Mouse (Mus musculus): ENCODE data around the gene Cript. TPM values are rescaled to one million over a fixed set of nuclear protein-coding genes. Genes with fewer than 3 reads are reported as not detected.

Cript gene
- total RNA-seq, 1 experiment, result 35.4 TPM

DNA sequence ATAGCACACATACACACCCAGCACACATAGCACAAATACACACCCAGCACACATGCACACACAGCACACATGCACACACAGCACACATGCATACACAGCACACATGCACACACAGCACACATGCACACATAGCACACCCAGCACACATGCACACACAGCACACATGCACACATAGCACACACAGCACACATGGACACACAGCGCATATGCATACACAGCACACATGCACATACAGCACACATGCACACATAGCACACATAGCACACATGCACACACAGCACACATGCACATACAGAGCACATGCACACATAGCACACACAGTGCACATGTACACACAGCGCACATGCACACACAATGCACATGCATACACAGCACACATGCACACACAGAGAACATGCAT is 43.6 kb upstream of the Cript start:
- Histone ChIP-seq H3K9ac (ENCODE audit: insufficient read depth, low read depth, low read length, poor library complexity, severe bottlenecking) (no peak overlapping the region), H3K36me3 (ENCODE audit: control insufficient read depth, insufficient read depth, low read length, poor library complexity, severe bottlenecking) (peaks cover 10% of the 10 kb centered on the region; the same call in 1 of the 2 replicates), H3K9me3 (ENCODE audit: control insufficient read depth, insufficient read depth, low read depth, low read length) (no peaks in the 10 kb centered on the region), H3K4me3 (ENCODE audit: insufficient read depth in 1 of 2, low read depth in 1 of 2, low read length in 2 of 2, poor library complexity in 1 of 2, severe bottlenecking in 1 of 2) (no peak overlapping the region), H3K4me1 (ENCODE audit: control insufficient read depth in 2 of 2, insufficient read depth in 2 of 2, low read length in 2 of 2, poor library complexity in 1 of 2) (peaks cover 9 to 16% of the 10 kb centered on the region in 2 experiments; a peak in 2 of 4 replicates), H3K27ac (ENCODE audit: insufficient read depth, low read depth, low read length, poor library complexity, severe bottlenecking) (no peak overlapping the region)
- TF ChIP-seq ZNF384 (IDR thresholded peaks at IDR 0.05; ENCODE audit: low read depth, low read length) (no peak), MAFK (IDR thresholded peaks at IDR 0.05; ENCODE audit: insufficient read depth, low read depth, low read length) (no peak), CHD2 (IDR thresholded peaks at IDR 0.05; ENCODE audit: low read depth, low read length) (no peak), HCFC1 (IDR thresholded peaks at IDR 0.05; ENCODE audit: borderline replicate concordance, insufficient read depth, low read length) (no peak), ZC3H11A (IDR thresholded peaks at IDR 0.05; ENCODE audit: borderline replicate concordance, low read depth, low read length) (no peak)
- in situ Hi-C loops (cut with MboI; ENCODE audit: low sequenced_read_pairs in 2 of 2, unreplicated experiment in 2 of 2), result no loop called here
- DNase-seq (ENCODE audit: low read depth, low spot score), result no peak

DNA sequence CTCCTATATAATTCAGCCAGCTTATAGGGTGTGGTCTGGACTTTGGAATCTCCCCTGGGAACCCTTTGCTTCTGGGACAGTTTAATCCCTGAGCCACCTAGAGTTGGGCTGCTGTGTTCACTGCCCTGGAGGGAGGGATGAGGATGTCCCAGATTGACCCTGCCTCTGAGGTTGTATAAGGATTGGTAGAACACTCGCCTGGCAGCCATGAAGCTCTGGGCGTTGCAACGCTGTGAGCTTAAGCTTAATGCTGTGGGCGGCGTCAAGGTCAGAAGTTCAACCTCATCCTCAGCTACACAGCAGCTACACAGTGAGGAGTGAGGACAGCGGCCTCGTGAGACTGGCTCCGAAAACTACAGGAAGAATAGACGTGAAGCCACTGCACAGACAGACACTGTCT is 42.9 kb upstream of the Cript start:
- Histone ChIP-seq H3K9ac (ENCODE audit: insufficient read depth, low read depth, low read length, poor library complexity, severe bottlenecking) (no peak overlapping the region), H3K4me1 (ENCODE audit: control insufficient read depth in 2 of 2, insufficient read depth in 2 of 2, low read length in 2 of 2, poor library complexity in 1 of 2) (peaks cover 8 to 16% of the 10 kb centered on the region in 2 experiments; a peak in 2 of 4 replicates), H3K27ac (ENCODE audit: insufficient read depth, low read depth, low read length, poor library complexity, severe bottlenecking) (no peak overlapping the region), H3K9me3 (ENCODE audit: control insufficient read depth, insufficient read depth, low read depth, low read length) (no peaks in the 10 kb centered on the region), H3K36me3 (ENCODE audit: control insufficient read depth, insufficient read depth, low read length, poor library complexity, severe bottlenecking) (peaks cover 10% of the 10 kb centered on the region; the same call in 1 of the 2 replicates), H3K4me3 (ENCODE audit: insufficient read depth in 1 of 2, low read depth in 1 of 2, low read length in 2 of 2, poor library complexity in 1 of 2, severe bottlenecking in 1 of 2) (no peak overlapping the region)
- TF ChIP-seq HCFC1 (IDR thresholded peaks at IDR 0.05; ENCODE audit: borderline replicate concordance, insufficient read depth, low read length) (no peak), CHD2 (IDR thresholded peaks at IDR 0.05; ENCODE audit: low read depth, low read length) (no peak)
- no peak for DNase-seq (ENCODE audit: low read depth, low spot score)
- in situ Hi-C loops (cut with MboI; ENCODE audit: low sequenced_read_pairs in 2 of 2, unreplicated experiment in 2 of 2), result no loop called here

DNA sequence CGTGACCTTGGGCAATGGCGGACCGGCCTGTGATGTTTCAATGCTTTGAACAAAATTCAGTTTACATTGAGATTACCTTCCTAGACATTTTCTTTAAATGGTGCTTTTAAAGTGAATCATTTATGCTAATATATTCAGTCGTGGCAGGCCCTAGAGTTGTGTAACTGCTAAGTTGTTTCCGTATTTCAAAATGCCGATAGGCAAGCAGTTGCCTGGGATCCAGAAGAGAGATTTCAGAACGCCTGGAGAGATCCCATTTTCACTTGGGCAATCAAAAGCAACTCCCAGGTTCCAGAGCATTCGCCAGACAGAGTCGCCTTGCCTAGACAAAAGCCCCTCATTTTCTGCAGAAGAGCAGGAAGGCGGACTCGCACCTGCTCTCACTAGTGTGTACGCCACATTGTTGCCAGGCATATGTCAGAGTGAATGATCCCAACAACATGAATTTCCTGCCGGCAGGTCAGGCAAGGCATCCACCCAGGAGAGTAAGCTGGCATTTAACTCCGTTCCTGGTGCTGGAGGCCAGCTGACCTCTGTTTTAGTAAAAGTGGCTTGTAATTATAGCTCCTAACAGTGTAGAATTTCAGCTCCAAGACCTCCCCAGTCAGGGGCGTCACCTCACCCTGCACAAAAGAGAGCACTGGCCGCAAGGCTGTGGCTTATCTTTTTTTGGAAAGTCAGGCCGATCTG is 38.8 kb upstream of the Cript start:
- no peak overlapping the region for H3K27ac ChIP-seq (ENCODE audit: insufficient read depth, low read depth, low read length, poor library complexity, severe bottlenecking)
- TF ChIP-seq ZNF384 (IDR thresholded peaks at IDR 0.05; ENCODE audit: low read depth, low read length), result no peak
- no peak for TF ChIP-seq ZC3H11A (IDR thresholded peaks at IDR 0.05; ENCODE audit: borderline replicate concordance, low read depth, low read length)
- TF ChIP-seq MAFK (IDR thresholded peaks at IDR 0.05; ENCODE audit: insufficient read depth, low read depth, low read length), result no peak
- no peak for TF ChIP-seq HCFC1 (IDR thresholded peaks at IDR 0.05; ENCODE audit: borderline replicate concordance, insufficient read depth, low read length)
- no peak for TF ChIP-seq CHD2 (IDR thresholded peaks at IDR 0.05; ENCODE audit: low read depth, low read length)

DNA sequence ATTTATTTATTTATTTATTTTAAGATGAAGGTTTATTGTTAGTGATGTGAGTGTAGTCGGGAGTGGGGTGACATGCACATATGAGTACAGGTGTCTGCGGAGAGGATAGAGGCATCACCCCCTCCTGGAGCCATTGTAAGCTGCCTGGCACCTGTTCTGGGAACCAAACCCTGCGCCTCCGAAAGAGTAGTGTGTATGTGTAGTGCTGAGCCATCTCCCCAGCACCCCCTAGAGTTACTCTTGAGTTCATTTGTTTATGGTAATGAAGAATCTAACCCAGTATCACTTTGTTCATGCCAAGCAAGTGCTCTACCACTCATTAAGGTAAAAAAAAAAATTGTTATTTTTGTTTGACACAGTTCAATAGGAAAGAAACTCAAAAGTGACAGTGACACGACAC is 37.2 kb upstream of the Cript start:
- H3K36me3 ChIP-seq (ENCODE audit: control insufficient read depth, insufficient read depth, low read length, poor library complexity, severe bottlenecking), result no peaks in the 10 kb centered on the region; the same call in 1 of the 2 replicates

More for the DNA sequence above, 38.8 kb upstream of the Cript start:
- Histone ChIP-seq H3K4me1 (ENCODE audit: control insufficient read depth in 2 of 2, insufficient read depth in 2 of 2, low read length in 2 of 2, poor library complexity in 1 of 2) (peaks cover 8 to 14% of the 10 kb centered on the region in 2 experiments; a peak in 1 of 4 replicates), H3K36me3 (ENCODE audit: control insufficient read depth, insufficient read depth, low read length, poor library complexity, severe bottlenecking) (peaks cover 4% of the 10 kb centered on the region; the same call in 1 of the 2 replicates), H3K4me3 (ENCODE audit: insufficient read depth in 1 of 2, low read depth in 1 of 2, low read length in 2 of 2, poor library complexity in 1 of 2, severe bottlenecking in 1 of 2) (no peak overlapping the region), H3K9me3 (ENCODE audit: control insufficient read depth, insufficient read depth, low read depth, low read length) (no peaks in the 10 kb centered on the region), H3K9ac (ENCODE audit: insufficient read depth, low read depth, low read length, poor library complexity, severe bottlenecking) (no peak overlapping the region)
- in situ Hi-C loops (cut with MboI; ENCODE audit: low sequenced_read_pairs in 2 of 2, unreplicated experiment in 2 of 2), result no loop called here
- DNase-seq (ENCODE audit: low read depth, low spot score), result no peak

More for the DNA sequence above, 37.2 kb upstream of the Cript start:
- no peaks in the 10 kb centered on the region for H3K9me3 ChIP-seq (ENCODE audit: control insufficient read depth, insufficient read depth, low read depth, low read length)
- no peak overlapping the region for H3K9ac ChIP-seq (ENCODE audit: insufficient read depth, low read depth, low read length, poor library complexity, severe bottlenecking)
- in situ Hi-C loops (cut with MboI; ENCODE audit: low sequenced_read_pairs in 2 of 2, unreplicated experiment in 2 of 2), result no loop called here
- TF ChIP-seq ZC3H11A (IDR thresholded peaks at IDR 0.05; ENCODE audit: borderline replicate concordance, low read depth, low read length), result no peak
- TF ChIP-seq HCFC1 (IDR thresholded peaks at IDR 0.05; ENCODE audit: borderline replicate concordance, insufficient read depth, low read length), result no peak
- TF ChIP-seq CHD2 (IDR thresholded peaks at IDR 0.05; ENCODE audit: low read depth, low read length), result no peak
- TF ChIP-seq ZNF384 (IDR thresholded peaks at IDR 0.05; ENCODE audit: low read depth, low read length), result no peak
- TF ChIP-seq MAFK (IDR thresholded peaks at IDR 0.05; ENCODE audit: insufficient read depth, low read depth, low read length), result no peak
- H3K4me1 ChIP-seq (ENCODE audit: control insufficient read depth in 2 of 2, insufficient read depth in 2 of 2, low read length in 2 of 2, poor library complexity in 1 of 2), result peaks cover 3% of the 10 kb centered on the region in 2 experiments; a peak in 1 of 4 replicates
- DNase-seq (ENCODE audit: low read depth, low spot score), result no peak
- H3K4me3 ChIP-seq (ENCODE audit: insufficient read depth in 1 of 2, low read depth in 1 of 2, low read length in 2 of 2, poor library complexity in 1 of 2, severe bottlenecking in 1 of 2), result no peak overlapping the region
- no peak overlapping the region for H3K27ac ChIP-seq (ENCODE audit: insufficient read depth, low read depth, low read length, poor library complexity, severe bottlenecking)

Measured in ES-E14 (cell line).